ENCODE assay signal across 25 mouse cellular contexts in the genomic region with DNA sequence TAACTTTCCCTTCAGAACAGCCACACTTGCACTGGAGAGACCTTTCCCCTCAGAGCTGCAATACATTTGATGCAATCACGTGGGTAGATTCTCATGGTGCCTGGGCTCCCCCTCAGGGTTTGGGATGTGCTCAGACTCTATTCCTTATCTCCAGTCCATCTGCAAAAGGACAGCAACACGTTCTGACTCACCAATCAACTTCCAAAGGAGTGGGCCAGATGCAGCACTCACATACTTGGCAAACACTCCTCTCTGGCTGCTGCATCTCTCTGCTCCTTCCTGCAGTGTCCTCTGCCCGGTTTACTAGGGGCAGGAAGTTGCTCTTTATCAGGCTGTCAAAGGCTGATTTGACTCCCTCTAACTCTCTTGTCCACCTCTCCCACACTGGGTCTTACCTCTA.
DNase-seq lines count a peak whose midpoint lies in the region; ATAC-seq and TF ChIP-seq lines count a peak whose summit lies in the region.
"Had no signal": no experiment of that assay in that cellular context is flagged by ENCODE, and none has a peak within 500 bp of the region (broad histone marks: within the 10 kb centered on the region; RNA-seq: fewer than 3 reads in every experiment).

No protein-coding gene starts in this region.

- H3K27me3 ChIP-seq in lung, embryonic 14.5 days (ENCODE audit: insufficient read depth, low read length), result no peaks in the 10 kb centered on the region
- H3K27me3 ChIP-seq: embryonic facial prominence, embryonic 13.5 days; forebrain, embryonic 13.5 days; heart, embryonic 13.5 days; hindbrain, embryonic 13.5 days; Patski had no signal

- TF ChIP-seq CTCF in lung, embryonic 14.5 days (IDR thresholded peaks at IDR 0.05; ENCODE audit: low read depth), result no peak

- peak; percentile 93 for ATAC-seq in lung, embryonic 14.5 days (ENCODE audit: insufficient read depth)
- no peak for ATAC-seq in megakaryocyte-erythroid progenitor cell, adult 5-6 weeks (replicated peaks; ENCODE audit: low FRiP score, low TSS enrichment, poor library complexity, severe bottlenecking)
- ATAC-seq: activated CD4-positive, CD25-positive, alpha-beta regulatory T cell, adult 4 months; CD4-positive, CD25-positive, alpha-beta regulatory T cell, adult 4 months; forebrain, embryonic 13.5 days; forebrain, postnatal 0 days; hindbrain, postnatal 0 days; Patski had no signal

- H3K27ac ChIP-seq in lung, embryonic 14.5 days (ENCODE audit: low read depth), result no peak overlapping the region
- H3K27ac ChIP-seq: embryonic facial prominence, embryonic 13.5 days; forebrain, embryonic 13.5 days; heart, embryonic 13.5 days; hindbrain, embryonic 13.5 days; hindbrain, postnatal 0 days had no signal

- no peaks in the 10 kb centered on the region for H3K36me3 ChIP-seq in lung, embryonic 14.5 days (ENCODE audit: insufficient read depth)
- H3K36me3 ChIP-seq: embryonic facial prominence, embryonic 13.5 days; G1E; heart, embryonic 13.5 days; hindbrain, embryonic 13.5 days had no signal

- no peak overlapping the region for H3K9ac ChIP-seq in lung, embryonic 14.5 days
- H3K9ac ChIP-seq: embryonic facial prominence, embryonic 13.5 days; forebrain, embryonic 13.5 days; forebrain, postnatal 0 days; heart, embryonic 13.5 days; hindbrain, embryonic 13.5 days had no signal

- H3K4me3 ChIP-seq in lung, embryonic 14.5 days (ENCODE audit: low read depth, low read length), result no peak overlapping the region
- H3K4me3 ChIP-seq: embryonic facial prominence, embryonic 13.5 days; forebrain, embryonic 13.5 days; heart, embryonic 13.5 days; hindbrain, embryonic 13.5 days had no signal

- DNase-seq in lung, embryonic 14.5 days, result peak; percentile 61
- DNase-seq in lung, postnatal 10 days, result no peak
- peak; percentile 89 for DNase-seq in 3T3-L1 (ENCODE audit: low read depth, low spot score)
- peak; percentile 20 for DNase-seq in Muller cell, postnatal 12 days (ENCODE audit: inconsistent ontology term)
- DNase-seq in fat pad, adult 2 months (ENCODE audit: extremely low read depth, low read depth, low spot score), result peak; percentile 21
- DNase-seq in cerebellum, postnatal 4 days (ENCODE audit: low spot score in 2 of 2), result no peak
- DNase-seq: adrenal gland, adult 8-10 months; B cell, adult 2 months; cerebellum, adult 11-12 months; cerebellum, adult 9-10 months; cerebellum, postnatal 25 days; forebrain, postnatal 0 days; gastrocnemius, postnatal 14 days; heart, adult 11 months; heart, postnatal 4 days had no signal

- no peaks in the 10 kb centered on the region for H3K4me1 ChIP-seq in lung, embryonic 14.5 days (ENCODE audit: insufficient read depth)
- H3K4me1 ChIP-seq: embryonic facial prominence, embryonic 13.5 days; forebrain, embryonic 13.5 days; heart, embryonic 13.5 days; hindbrain, embryonic 13.5 days had no signal

- no peak overlapping the region for H3K4me2 ChIP-seq in lung, embryonic 14.5 days
- H3K4me2 ChIP-seq: embryonic facial prominence, embryonic 13.5 days; forebrain, embryonic 13.5 days; heart, embryonic 13.5 days; hindbrain, embryonic 13.5 days had no signal

- no peaks in the 10 kb centered on the region for H3K9me3 ChIP-seq in lung, embryonic 14.5 days (ENCODE audit: low read depth, low read length)
- H3K9me3 ChIP-seq: embryonic facial prominence, embryonic 13.5 days; forebrain, embryonic 13.5 days; G1E; heart, embryonic 13.5 days; hindbrain, embryonic 13.5 days had no signal

- WGBS in lung, embryonic 14.5 days, result 19% methylated on average over 3 of the region's 3 CpGs

Comparison
In these comparisons a context has a peak if more than half of its experiments do, and no peak if none do; other contexts are left out.
1. DNase-seq: peak in lung, embryonic 14.5 days (single experiment), 3T3-L1 (single experiment), Muller cell, postnatal 12 days (single experiment) and fat pad, adult 2 months (single experiment); none in lung, postnatal 10 days (single experiment) and cerebellum, postnatal 4 days (0 of 2).